Mouse (Mus musculus) lung, embryonic 15.5 days (tissue): ENCODE results near the gene 1700001O22Rik. TPM values are rescaled to one million over a fixed set of nuclear protein-coding genes. Genes with fewer than 3 reads are reported as not detected.

Source experiments
- ATAC-seq: fragments of 200-750 bp; cut with Nextera tagmentation; 2 replicates; pipeline ENCODE4 v1.8.0; 2017; ENCODE audit warnings: moderate number of reproducible peaks, borderline replicate concordance; ENCODE audit not compliant: low FRiP score, low TSS enrichment; ENCODE audit errors: extremely low read depth
- H3K27ac ChIP-seq: fragments of 300-500 bp; sonication (generic); 2 replicates; pipeline ENCODE4 v1.5.1; 2015; ENCODE audit warnings: moderate library complexity, mild to moderate bottlenecking, inconsistent platforms
- H3K27me3 ChIP-seq: fragments of 300-500 bp; sonication (generic); 2 replicates; pipeline ENCODE4 v1.6.1; 2015; ENCODE audit warnings: inconsistent platforms
- H3K36me3 ChIP-seq: fragments of 300-500 bp; sonication (generic); 2 replicates; pipeline ENCODE4 v1.6.1; 2015; ENCODE audit warnings: inconsistent platforms
- H3K4me1 ChIP-seq: fragments of 300-500 bp; sonication (generic); 2 replicates; pipeline ENCODE4 v1.6.1; 2015; ENCODE audit warnings: inconsistent platforms
- H3K4me2 ChIP-seq: fragments of 300-500 bp; sonication (generic); 2 replicates; pipeline ENCODE4 v1.6.1; 2015; ENCODE audit warnings: inconsistent platforms, mild to moderate bottlenecking, moderate library complexity
- H3K4me3 ChIP-seq: fragments of 300-500 bp; sonication (generic); 2 replicates; pipeline ENCODE4 v1.5.1; 2015; ENCODE audit warnings: mild to moderate bottlenecking, inconsistent platforms
- H3K9ac ChIP-seq: fragments of 300-500 bp; sonication (generic); 2 replicates; pipeline ENCODE4 v1.6.1; 2015; ENCODE audit warnings: inconsistent platforms
- H3K9me3 ChIP-seq: fragments of 300-500 bp; sonication (generic); 2 replicates; pipeline ENCODE4 v1.6.1; 2016; ENCODE audit warnings: inconsistent platforms
- WGBS: fragments of 180-500 bp; shearing (Covaris S2); methylation state at CpG from one replicate; pipeline ENCODE4 v1.1.7; 2015; 5-methylcytosine and 5-hydroxymethylcytosine counted together
- polyA plus RNA-seq: library from polyadenylated mRNA; unstranded; fragments of >200 nt; fragmentation: Nextera tagmentation; extraction: Ambion mirVana; gene quantifications from 2 replicates; pipeline ENCODE4 v1.2.1, GENCODE M21; 2015

1700001O22Rik gene
- polyA plus RNA-seq, 1 experiment from 2014 or later: 6.0 TPM

GRCm38 (mm10) chr2:30794179-30795108 lies 9.0 kb downstream of the 1700001O22Rik start:
- Histone ChIP-seq H3K4me3 (peak overlapping the region; percentile 40), H3K4me2 (peak overlapping the region; percentile 63), H3K9ac (peak overlapping the region; percentile 41), H3K27me3 (no peaks in the 10 kb centered on the region), H3K27ac (peak overlapping the region; percentile 64), H3K36me3 (no peaks in the 10 kb centered on the region), H3K9me3 (no peaks in the 10 kb centered on the region), H3K4me1 (peaks cover 30% of the 10 kb centered on the region)
- 5% methylated on average over 48 of the region's 48 CpGs for WGBS
- peak; percentile 72 for ATAC-seq

- no peak overlapping the region for H3K27ac ChIP-seq
- H3K4me1 ChIP-seq: peaks cover 33% of the 10 kb centered on the region
- no peaks in the 10 kb centered on the region for H3K36me3 ChIP-seq
- no peak for ATAC-seq
- H3K9me3 ChIP-seq: no peaks in the 10 kb centered on the region
- H3K4me3 ChIP-seq: no peak overlapping the region
- H3K27me3 ChIP-seq: no peaks in the 10 kb centered on the region
- WGBS: 85% methylated on average over 7 of the region's 7 CpGs
- H3K4me2 ChIP-seq: no peak overlapping the region
- no peak overlapping the region for H3K9ac ChIP-seq
Observed at GRCm38 (mm10) chr2:30792061-30792460, 11.4 kb downstream of the 1700001O22Rik start.

GRCm38 (mm10) chr2:30787466-30787865 lies 16.0 kb downstream of the 1700001O22Rik start:
- Histone ChIP-seq H3K9me3 (no peaks in the 10 kb centered on the region), H3K4me1 (peaks cover 34% of the 10 kb centered on the region), H3K36me3 (no peaks in the 10 kb centered on the region), H3K27ac (peak overlapping the region; percentile 63), H3K4me3 (no peak overlapping the region), H3K4me2 (no peak overlapping the region), H3K27me3 (no peaks in the 10 kb centered on the region), H3K9ac (no peak overlapping the region)
- 39% methylated on average over 4 of the region's 4 CpGs for WGBS
- ATAC-seq: no peak

- 5% methylated on average over 37 of the region's 40 CpGs for WGBS
- peak overlapping the region; percentile 34 for H3K4me3 ChIP-seq
- H3K4me2 ChIP-seq: peak overlapping the region; percentile 66
Observed at GRCm38 (mm10) chr2:30784078-30784994, 19.1 kb downstream of the 1700001O22Rik start.

GRCm38 (mm10) chr2:30783346-30783745 lies 20.1 kb downstream of the 1700001O22Rik start:
- H3K4me1 ChIP-seq: peaks cover 39% of the 10 kb centered on the region
- no peaks in the 10 kb centered on the region for H3K27me3 ChIP-seq
- H3K9ac ChIP-seq: no peak overlapping the region
- 3% methylated on average over 12 of the region's 13 CpGs for WGBS
- no peak overlapping the region for H3K4me3 ChIP-seq
- peak; percentile 13; the same call in 1 of the 2 replicates for ATAC-seq
- peak overlapping the region; percentile 97 for H3K27ac ChIP-seq
- no peaks in the 10 kb centered on the region for H3K36me3 ChIP-seq
- H3K4me2 ChIP-seq: peak overlapping the region; percentile 66
- no peaks in the 10 kb centered on the region for H3K9me3 ChIP-seq

More at GRCm38 (mm10) chr2:30784078-30784994, 19.1 kb downstream of the 1700001O22Rik start:
- H3K27ac ChIP-seq: peak overlapping the region; percentile 97
- no peaks in the 10 kb centered on the region for H3K36me3 ChIP-seq
- peaks cover 34% of the 10 kb centered on the region for H3K4me1 ChIP-seq
- no peaks in the 10 kb centered on the region for H3K27me3 ChIP-seq
- no peaks in the 10 kb centered on the region for H3K9me3 ChIP-seq
- H3K9ac ChIP-seq: peak overlapping the region; percentile 49
- peak; percentile 73 for ATAC-seq

GRCm38 (mm10) chr2:30782312-30783290 lies 20.9 kb downstream of the 1700001O22Rik start:
- no peak for ATAC-seq
- 74% methylated on average over 8 of the region's 8 CpGs for WGBS
- peak overlapping the region; percentile 97 for H3K27ac ChIP-seq
- no peaks in the 10 kb centered on the region for H3K9me3 ChIP-seq
- no peaks in the 10 kb centered on the region for H3K27me3 ChIP-seq
- H3K9ac ChIP-seq: no peak overlapping the region
- H3K36me3 ChIP-seq: no peaks in the 10 kb centered on the region
- no peak overlapping the region for H3K4me3 ChIP-seq
- H3K4me2 ChIP-seq: peak overlapping the region; percentile 66
- H3K4me1 ChIP-seq: peaks cover 39% of the 10 kb centered on the region

- Histone ChIP-seq H3K4me3 (no peak overlapping the region), H3K36me3 (no peaks in the 10 kb centered on the region), H3K4me1 (peaks cover 16% of the 10 kb centered on the region), H3K9me3 (no peaks in the 10 kb centered on the region), H3K27me3 (no peaks in the 10 kb centered on the region), H3K27ac (0 out of 2 replicates have a peak overlapping the region, but pooled peaks have one; percentile 10), H3K9ac (no peak overlapping the region), H3K4me2 (no peak overlapping the region)
- 3% methylated on average over 5 of the region's 5 CpGs for WGBS
- no peak for ATAC-seq
Observed at GRCm38 (mm10) chr2:30779241-30779640, 24.2 kb downstream of the 1700001O22Rik start.

GRCm38 (mm10) chr2:30778235-30778634 lies 25.2 kb downstream of the 1700001O22Rik start:
- 60% methylated on average over 4 of the region's 4 CpGs for WGBS
- H3K36me3 ChIP-seq: no peaks in the 10 kb centered on the region
- no peak for ATAC-seq
- no peak overlapping the region for H3K4me2 ChIP-seq
- H3K4me3 ChIP-seq: no peak overlapping the region
- H3K27me3 ChIP-seq: no peaks in the 10 kb centered on the region
- H3K27ac ChIP-seq: no peak overlapping the region
- H3K4me1 ChIP-seq: peaks cover 10% of the 10 kb centered on the region
- no peaks in the 10 kb centered on the region for H3K9me3 ChIP-seq
- no peak overlapping the region for H3K9ac ChIP-seq

GRCm38 (mm10) chr2:30777266-30777665 lies 26.2 kb downstream of the 1700001O22Rik start:
- H3K9ac ChIP-seq: no peak overlapping the region
- no peaks in the 10 kb centered on the region for H3K27me3 ChIP-seq
- H3K4me3 ChIP-seq: no peak overlapping the region
- H3K4me2 ChIP-seq: no peak overlapping the region
- H3K27ac ChIP-seq: no peak overlapping the region
- no peak for ATAC-seq
- no peaks in the 10 kb centered on the region for H3K36me3 ChIP-seq
- peaks cover 16% of the 10 kb centered on the region for H3K4me1 ChIP-seq
- H3K9me3 ChIP-seq: no peaks in the 10 kb centered on the region
- 71% methylated on average over 3 of the region's 3 CpGs for WGBS

- Histone ChIP-seq H3K27ac (no peak overlapping the region), H3K9ac (no peak overlapping the region), H3K9me3 (no peaks in the 10 kb centered on the region), H3K4me3 (no peak overlapping the region), H3K36me3 (no peaks in the 10 kb centered on the region), H3K27me3 (no peaks in the 10 kb centered on the region), H3K4me1 (peaks cover 29% of the 10 kb centered on the region), H3K4me2 (no peak overlapping the region)
- 50% methylated on average over 3 of the region's 3 CpGs for WGBS
- ATAC-seq: no peak
Observed at GRCm38 (mm10) chr2:30775955-30776354, 27.5 kb downstream of the 1700001O22Rik start.
